Mouse (Mus musculus) midbrain, embryonic 11.5 days (tissue): ENCODE measurements at regions not wholly inside any gene's neighbourhood (a gene's known extent, or its start where the extent isn't known, plus 50 kb on each side); places are given as distances from the start of the nearest gene placed in this dataset.

Experiments used
- ATAC-seq: fragments of 200-750 bp; cut with Nextera tagmentation; 2 replicates; pipeline ENCODE4 v1.8.0; 2017; ENCODE audit warnings: moderate TSS enrichment, moderate library complexity; ENCODE audit not compliant: low FRiP score
- DNase-seq: peaks from one replicate; pipeline ENCODE4 v3.0.0; 2015; ENCODE audit warnings: low spot score; ENCODE audit errors: missing footprints
- H3K27ac ChIP-seq: fragments of 300-500 bp; sonication (generic); 2 replicates; pipeline ENCODE4 v1.5.1; 2014; ENCODE audit warnings: low read depth, low read length
- H3K27me3 ChIP-seq: fragments of 300-500 bp; sonication (generic); 2 replicates; pipeline ENCODE4 v1.6.1; 2014; ENCODE audit warnings: mild to moderate bottlenecking, low read length, moderate library complexity, mixed read lengths; ENCODE audit not compliant: control insufficient read depth, insufficient read depth
- H3K36me3 ChIP-seq: fragments of 300-500 bp; sonication (generic); 2 replicates; pipeline ENCODE4 v1.6.1; 2014; ENCODE audit warnings: mild to moderate bottlenecking, low read length, moderate library complexity, mixed read lengths; ENCODE audit not compliant: control insufficient read depth, insufficient read depth
- H3K4me1 ChIP-seq: fragments of 300-500 bp; sonication (generic); 2 replicates; pipeline ENCODE4 v1.6.1; 2014; ENCODE audit warnings: low read length; ENCODE audit not compliant: control insufficient read depth, insufficient read depth
- H3K4me2 ChIP-seq: fragments of 300-500 bp; sonication (generic); 2 replicates; pipeline ENCODE4 v1.6.1; 2014; ENCODE audit warnings: mild to moderate bottlenecking, moderate library complexity
- H3K4me3 ChIP-seq: fragments of 300-500 bp; sonication (generic); 2 replicates; pipeline ENCODE4 v1.5.1; 2014; ENCODE audit warnings: low read depth, low read length
- H3K9ac ChIP-seq: fragments of 300-500 bp; sonication (generic); 2 replicates; pipeline ENCODE4 v1.6.1; 2014; ENCODE audit warnings: low read length
- H3K9me3 ChIP-seq: fragments of 300-500 bp; sonication (generic); 2 replicates; pipeline ENCODE4 v1.6.1; 2016; ENCODE audit warnings: low read length; ENCODE audit not compliant: control insufficient read depth
- WGBS: fragments of 180-500 bp; shearing (Covaris S2); extraction: QIAGEN DNeasy Blood & Tissue Kit; methylation state at CpG from one replicate; pipeline ENCODE4 v1.1.7; 2014; 5-methylcytosine and 5-hydroxymethylcytosine counted together

DNA sequence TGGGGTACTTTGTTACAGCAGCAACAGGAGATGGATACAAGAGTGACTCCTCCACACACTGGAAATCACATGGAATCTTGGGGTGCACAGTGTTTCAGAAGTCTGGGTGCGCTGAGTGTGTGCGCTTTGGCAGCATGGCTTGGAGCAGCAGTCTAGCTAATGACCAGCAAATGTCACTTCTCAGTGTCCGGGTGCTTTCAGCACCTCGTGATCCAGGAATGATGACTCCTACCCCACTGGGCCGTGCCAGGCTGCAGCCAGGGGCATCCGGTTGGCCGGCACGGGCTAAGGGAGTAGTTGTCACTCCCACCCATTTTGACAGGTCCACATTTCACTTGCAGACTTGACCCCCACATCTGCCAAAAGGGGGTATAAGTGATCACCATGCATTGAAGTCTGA is 264.3 kb downstream of the Rps24 start:
- Histone ChIP-seq H3K9me3 (no peaks in the 10 kb centered on the region), H3K27ac (no peak overlapping the region), H3K27me3 (no peaks in the 10 kb centered on the region), H3K4me3 (no peak overlapping the region), H3K9ac (no peak overlapping the region), H3K36me3 (no peaks in the 10 kb centered on the region; the same call in 1 of the 2 replicates), H3K4me1 (no peaks in the 10 kb centered on the region), H3K4me2 (no peak overlapping the region)
- WGBS = 93% methylated on average over 8 of the region's 8 CpGs
- ATAC-seq (no peak), DNase-seq (no peak)

DNA sequence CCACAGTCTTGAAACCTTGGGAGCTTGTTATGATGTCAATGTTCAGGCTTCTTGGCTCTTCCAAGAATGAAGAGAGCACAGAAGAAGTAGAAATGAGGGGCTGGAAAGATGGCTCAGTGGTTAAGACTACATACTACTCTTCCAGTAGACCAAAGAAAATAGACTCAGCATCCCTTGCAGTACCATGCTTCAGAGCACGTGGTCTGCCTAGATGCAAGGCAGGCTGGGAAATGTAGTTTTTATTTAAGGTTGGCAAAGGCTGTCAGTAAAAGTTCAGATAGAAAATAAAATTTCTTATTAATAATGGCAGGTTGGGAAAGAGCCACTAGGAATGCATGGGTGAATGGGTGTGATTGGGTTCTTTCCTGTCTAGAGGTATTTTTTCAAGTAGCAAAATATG is 267.8 kb downstream of the Rps24 start:
- no peak overlapping the region for H3K4me2 ChIP-seq
- H3K27me3 ChIP-seq = no peaks in the 10 kb centered on the region
- no peaks in the 10 kb centered on the region for H3K9me3 ChIP-seq
- no peak overlapping the region for H3K4me3 ChIP-seq
- 58% methylated on average over 1 of the region's 1 CpGs for WGBS
- H3K27ac ChIP-seq = no peak overlapping the region
- no peak overlapping the region for H3K9ac ChIP-seq
- DNase-seq = no peak
- H3K4me1 ChIP-seq = peaks cover 2% of the 10 kb centered on the region; the same call in 1 of the 2 replicates
- H3K36me3 ChIP-seq = no peaks in the 10 kb centered on the region
- ATAC-seq = no peak

GRCm38 (mm10) chr14:24755426-24756117 is 268.6 kb downstream of the Rps24 start:
- no peaks in the 10 kb centered on the region for H3K27me3 ChIP-seq
- H3K4me3 ChIP-seq = no peak overlapping the region
- no peak for DNase-seq
- H3K9me3 ChIP-seq = no peaks in the 10 kb centered on the region
- H3K4me2 ChIP-seq = no peak overlapping the region
- no peak overlapping the region for H3K9ac ChIP-seq
- H3K36me3 ChIP-seq = no peaks in the 10 kb centered on the region
- no peak overlapping the region for H3K27ac ChIP-seq
- peaks cover 5% of the 10 kb centered on the region for H3K4me1 ChIP-seq
- ATAC-seq = no peak
- WGBS = 87% methylated on average over 12 of the region's 12 CpGs

GRCm38 (mm10) chr14:24757302-24757701 is 270.4 kb downstream of the Rps24 start:
- H3K36me3 ChIP-seq = no peaks in the 10 kb centered on the region
- 89% methylated on average over 1 of the region's 1 CpGs for WGBS
- no peak overlapping the region for H3K9ac ChIP-seq
- no peaks in the 10 kb centered on the region for H3K9me3 ChIP-seq
- H3K4me3 ChIP-seq = no peak overlapping the region
- no peak for DNase-seq
- H3K27me3 ChIP-seq = no peaks in the 10 kb centered on the region
- H3K4me2 ChIP-seq = no peak overlapping the region
- H3K4me1 ChIP-seq = peaks cover 16% of the 10 kb centered on the region
- H3K27ac ChIP-seq = no peak overlapping the region
- ATAC-seq = no peak

DNA sequence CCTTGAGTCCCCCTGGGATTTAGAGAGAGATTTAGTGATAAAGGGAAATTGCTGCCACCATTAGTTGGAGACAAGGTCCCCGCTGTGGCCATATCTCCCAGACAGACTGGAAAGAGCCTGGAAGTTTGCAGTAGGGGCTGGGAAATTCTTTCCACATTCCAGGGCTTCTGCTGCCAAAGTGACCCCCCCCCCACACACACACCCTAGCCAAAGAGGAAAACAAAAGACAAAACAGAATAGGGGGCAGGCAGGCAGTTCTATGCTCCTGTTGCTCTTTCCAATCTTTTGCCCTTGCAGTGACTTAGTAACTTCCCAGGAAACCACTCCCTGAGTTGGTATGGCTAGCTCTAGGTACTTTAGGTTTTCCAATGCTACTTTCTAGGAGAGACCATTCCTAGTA is 270.9 kb downstream of the Rps24 start:
- Histone ChIP-seq H3K9me3 (no peaks in the 10 kb centered on the region), H3K27me3 (no peaks in the 10 kb centered on the region), H3K4me3 (no peak overlapping the region), H3K27ac (no peak overlapping the region), H3K36me3 (no peaks in the 10 kb centered on the region), H3K4me1 (peaks cover 21% of the 10 kb centered on the region), H3K9ac (no peak overlapping the region), H3K4me2 (no peak overlapping the region)
- DNase-seq (no peak), ATAC-seq (no peak)
- WGBS = 59% methylated on average over 1 of the region's 1 CpGs

DNA sequence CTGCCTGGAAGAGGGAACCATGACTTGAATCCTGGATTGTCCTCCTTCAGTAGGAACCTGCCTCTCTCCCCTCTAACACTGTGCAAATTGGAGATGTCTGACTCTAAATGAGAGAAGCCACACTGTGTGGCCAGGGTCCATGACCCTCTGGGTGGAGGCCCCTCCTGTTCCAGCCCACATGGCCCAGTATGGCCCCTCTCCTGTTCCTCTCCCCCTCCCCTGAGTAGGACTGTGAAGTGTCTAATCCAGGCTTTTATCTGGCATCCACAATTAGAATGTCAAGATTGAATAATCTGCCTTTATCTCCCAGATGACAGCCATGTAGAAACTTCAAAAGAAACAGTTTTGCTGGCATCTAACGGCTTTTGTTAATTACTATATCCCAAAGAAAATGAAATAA is 274.0 kb downstream of the Rps24 start:
- Histone ChIP-seq H3K9ac (no peak overlapping the region), H3K27me3 (no peaks in the 10 kb centered on the region), H3K4me2 (no peak overlapping the region), H3K9me3 (no peaks in the 10 kb centered on the region), H3K4me1 (peaks cover 44% of the 10 kb centered on the region), H3K27ac (no peak overlapping the region), H3K36me3 (no peaks in the 10 kb centered on the region), H3K4me3 (no peak overlapping the region)
- ATAC-seq (peak; percentile 69), DNase-seq (peak; percentile 85)
- WGBS = 23% methylated on average over 1 of the region's 1 CpGs

- H3K9me3 ChIP-seq = no peaks in the 10 kb centered on the region
- DNase-seq (peak; percentile 86), ATAC-seq (peak; percentile 68)
- H3K4me2 ChIP-seq = no peak overlapping the region
- peaks cover 47% of the 10 kb centered on the region for H3K4me1 ChIP-seq
- peak overlapping the region; percentile 28; the same call in 1 of the 2 replicates for H3K9ac ChIP-seq
- H3K27me3 ChIP-seq = no peaks in the 10 kb centered on the region
- H3K27ac ChIP-seq = peak overlapping the region; percentile 75
- no peaks in the 10 kb centered on the region for H3K36me3 ChIP-seq
- 22% methylated on average over 7 of the region's 7 CpGs for WGBS
- no peak overlapping the region for H3K4me3 ChIP-seq
Measured at GRCm38 (mm10) chr14:24762468-24763274, 275.7 kb downstream of the Rps24 start.

- 0 out of 2 replicates have a peak, but pooled peaks have one; percentile 30 for ATAC-seq
- Histone ChIP-seq H3K4me1 (peaks cover 47% of the 10 kb centered on the region), H3K9me3 (no peaks in the 10 kb centered on the region), H3K9ac (no peak overlapping the region), H3K36me3 (no peaks in the 10 kb centered on the region), H3K27me3 (no peaks in the 10 kb centered on the region), H3K4me2 (no peak overlapping the region), H3K4me3 (no peak overlapping the region), H3K27ac (peak overlapping the region; percentile 75; the same call in 1 of the 2 replicates)
- DNase-seq = peak; percentile 86
- WGBS = 63% methylated on average over 9 of the region's 9 CpGs
Measured at GRCm38 (mm10) chr14:24763275-24763812, 276.4 kb downstream of the Rps24 start.

GRCm38 (mm10) chr14:24763845-24764244 is 276.9 kb downstream of the Rps24 start:
- H3K9ac ChIP-seq = no peak overlapping the region
- 54% methylated on average over 7 of the region's 7 CpGs for WGBS
- H3K4me2 ChIP-seq = no peak overlapping the region
- peak overlapping the region; percentile 75; the same call in 1 of the 2 replicates for H3K27ac ChIP-seq
- ATAC-seq (no peak), DNase-seq (no peak)
- no peaks in the 10 kb centered on the region for H3K9me3 ChIP-seq
- H3K27me3 ChIP-seq = no peaks in the 10 kb centered on the region
- no peaks in the 10 kb centered on the region for H3K36me3 ChIP-seq
- peaks cover 47% of the 10 kb centered on the region for H3K4me1 ChIP-seq
- H3K4me3 ChIP-seq = no peak overlapping the region
